Mouse (Mus musculus) cerebellum, adult 2 months (tissue): ENCODE results near the gene Plekhm3. TPM values are rescaled to one million over a fixed set of nuclear protein-coding genes. Genes with fewer than 3 reads are reported as not detected.
A peak's percentile ranks its signal among the peaks of the same experiment; 100 is the strongest.

ENCODE experiments used
- DNase-seq, 2 experiments: peaks; one replicate each; pipeline ENCODE4 v3.0.0; 2021
- H3K27ac ChIP-seq: fragments of 200-500 bp; 2 replicates; pipeline ENCODE4 v1.5.1; 2012; ENCODE audit warnings: low read length, control low read depth, inconsistent platforms; ENCODE audit not compliant: insufficient read depth
- H3K27me3 ChIP-seq: fragments of 200-500 bp; 2 replicates; pipeline ENCODE4 v1.6.1; 2012; ENCODE audit warnings: inconsistent platforms, mild to moderate bottlenecking, low read length, moderate library complexity; ENCODE audit not compliant: control insufficient read depth, insufficient read depth
- H3K4me1 ChIP-seq: fragments of 200-500 bp; 2 replicates; pipeline ENCODE4 v1.6.1; 2011; ENCODE audit warnings: low read length; ENCODE audit not compliant: control insufficient read depth, insufficient read depth
- H3K4me3 ChIP-seq: fragments of 200-500 bp; replicated peaks from 2 replicates; pipeline ENCODE3; 2011; ENCODE audit warnings: mild to moderate bottlenecking, low read depth, low read length, control low read depth; ENCODE audit not compliant: insufficient read depth
- CTCF ChIP-seq: fragments of 200-500 bp; IDR thresholded peaks from 2 replicates; pipeline ENCODE4 v1.5.1; 2011; ENCODE audit warnings: low read depth, mild to moderate bottlenecking, control low read depth, low read length, moderate library complexity, borderline replicate concordance; ENCODE audit not compliant: insufficient read depth
- POLR2A ChIP-seq: fragments of 200-500 bp; IDR thresholded peaks from 2 replicates; pipeline ENCODE4 v1.6.1; 2011; ENCODE audit warnings: low read length, control low read depth, borderline replicate concordance; ENCODE audit not compliant: insufficient read depth
- WGBS: fragments of 180-500 bp; shearing (Covaris S2); methylation state at CpG from one replicate; pipeline ENCODE4 v1.1.7; 2018; 5-methylcytosine and 5-hydroxymethylcytosine counted together
- polyA plus RNA-seq: library from polyadenylated mRNA; depleted of rRNA; stranded (reverse); fragments of >200 nt; gene quantifications from 2 replicates; pipeline ENCODE4 v1.2.3, GENCODE M21; 2012

Gene Plekhm3
- polyA plus RNA-seq, 1 experiment = 14.5 TPM

- no peaks in the 10 kb centered on the region for H3K27me3 ChIP-seq
- H3K4me1 ChIP-seq = no peaks in the 10 kb centered on the region
- 97% methylated on average over 1 of the region's 1 CpGs for WGBS
- H3K27ac ChIP-seq = no peak overlapping the region
- H3K4me3 ChIP-seq = no peak overlapping the region
- DNase-seq = no peak
- TF ChIP-seq CTCF (no peak), POLR2A (no peak)
These were observed 144.7 kb downstream of the Plekhm3 start for GRCm38 (mm10) chr1:64811956-64812355.

GRCm38 (mm10) chr1:64809085-64809484, 147.5 kb downstream of the Plekhm3 start:
- no peaks in the 10 kb centered on the region for H3K4me1 ChIP-seq
- 97% methylated on average over 2 of the region's 2 CpGs for WGBS
- TF ChIP-seq CTCF = no peak
- H3K27ac ChIP-seq = no peak overlapping the region
- no peak overlapping the region for H3K4me3 ChIP-seq
- no peaks in the 10 kb centered on the region for H3K27me3 ChIP-seq
- DNase-seq = no peak

- no peaks in the 10 kb centered on the region for H3K4me1 ChIP-seq
- TF ChIP-seq CTCF (no peak), POLR2A (no peak)
- H3K27me3 ChIP-seq = no peaks in the 10 kb centered on the region
- H3K27ac ChIP-seq = no peak overlapping the region
- WGBS = 56% methylated on average over 1 of the region's 1 CpGs
- no peak for DNase-seq
- no peak overlapping the region for H3K4me3 ChIP-seq
These were observed 148.9 kb downstream of the Plekhm3 start for GRCm38 (mm10) chr1:64807766-64808165.

GRCm38 (mm10) chr1:64805217-64805616, 151.4 kb downstream of the Plekhm3 start:
- Histone ChIP-seq H3K4me3 (no peak overlapping the region), H3K27me3 (no peaks in the 10 kb centered on the region), H3K4me1 (no peaks in the 10 kb centered on the region), H3K27ac (no peak overlapping the region)
- DNase-seq = no peak
- WGBS = 59% methylated on average over 2 of the region's 2 CpGs
- no peak for TF ChIP-seq POLR2A
- no peak for TF ChIP-seq CTCF

GRCm38 (mm10) chr1:64802631-64803030, 154.0 kb downstream of the Plekhm3 start:
- TF ChIP-seq POLR2A (no peak), CTCF (no peak)
- Histone ChIP-seq H3K27ac (no peak overlapping the region), H3K4me1 (no peaks in the 10 kb centered on the region), H3K4me3 (no peak overlapping the region), H3K27me3 (no peaks in the 10 kb centered on the region)
- WGBS = 89% methylated on average over 6 of the region's 6 CpGs
- DNase-seq = no peak

- H3K4me1 ChIP-seq = peaks cover 23% of the 10 kb centered on the region
- no peak for TF ChIP-seq CTCF
- no peak for TF ChIP-seq POLR2A
- no peak overlapping the region for H3K27ac ChIP-seq
- no peak for DNase-seq
- no peaks in the 10 kb centered on the region for H3K27me3 ChIP-seq
- no peak overlapping the region for H3K4me3 ChIP-seq
- over 99% methylated on average over 3 of the region's 3 CpGs for WGBS
These were observed 159.0 kb downstream of the Plekhm3 start for GRCm38 (mm10) chr1:64797621-64798020.

GRCm38 (mm10) chr1:64796867-64797582, 159.6 kb downstream of the Plekhm3 start:
- whole genome bisulfite sequencing = 96% methylated on average over 6 of the region's 6 CpGs

GRCm38 (mm10) chr1:64795284-64796040, 161.2 kb downstream of the Plekhm3 start:
- TF ChIP-seq POLR2A = no peak
- no peak for TF ChIP-seq CTCF
- Histone ChIP-seq H3K27me3 (no peaks in the 10 kb centered on the region), H3K4me1 (peaks cover 35% of the 10 kb centered on the region), H3K27ac (no peak overlapping the region), H3K4me3 (no peak overlapping the region)
- 22% methylated on average over 8 of the region's 8 CpGs for WGBS
- peak; percentile 55 to 80 for DNase-seq

More at GRCm38 (mm10) chr1:64796867-64797582, 159.6 kb downstream of the Plekhm3 start:
- TF ChIP-seq POLR2A = no peak
- no peak for TF ChIP-seq CTCF
- H3K27ac ChIP-seq = no peak overlapping the region
- peaks cover 25% of the 10 kb centered on the region for H3K4me1 ChIP-seq
- no peaks in the 10 kb centered on the region for H3K27me3 ChIP-seq
- no peak for DNase-seq
- H3K4me3 ChIP-seq = no peak overlapping the region
